8 mouse cellular contexts compared by ENCODE assay signal in the genomic region with DNA sequence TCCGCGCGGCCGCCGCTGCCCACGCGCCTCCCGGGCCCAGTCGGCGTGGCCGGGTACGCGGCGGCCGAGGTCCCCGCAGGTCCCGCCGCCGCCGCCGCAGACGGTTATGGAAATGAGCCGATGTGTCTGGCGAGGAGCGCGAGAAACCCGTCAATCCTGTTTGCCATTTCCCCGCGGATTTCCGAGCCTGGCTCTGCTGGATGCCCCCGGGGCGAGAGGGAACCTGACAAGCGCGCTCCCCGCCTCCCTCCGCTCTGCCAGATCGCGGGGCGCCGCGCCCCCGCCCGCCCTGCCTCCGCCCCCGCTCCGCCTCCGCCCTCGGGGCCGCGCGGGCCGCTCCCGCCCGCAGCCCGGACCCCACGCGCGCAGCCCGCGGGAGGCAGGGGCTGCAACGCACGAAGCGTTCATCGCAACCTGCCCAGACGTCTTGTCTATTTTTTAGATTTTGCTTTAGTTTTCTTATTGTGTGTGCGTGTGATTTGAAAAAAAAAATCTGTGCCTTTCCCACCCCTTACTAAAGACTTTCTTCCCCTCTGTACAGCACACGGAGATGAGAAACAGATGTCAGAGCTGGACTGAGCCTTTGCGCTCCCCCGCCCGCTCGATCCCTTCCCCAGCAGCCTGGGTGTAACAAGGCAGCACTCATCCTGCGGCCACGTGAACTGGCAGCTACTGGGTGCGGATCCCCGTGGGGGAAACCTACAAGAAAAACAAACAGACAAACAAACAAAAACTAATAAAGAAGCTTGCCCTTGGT. TPM values are rescaled to one million over a fixed set of nuclear protein-coding genes. Genes with fewer than 3 reads are reported as not detected.
DNase-seq lines count a peak whose midpoint lies in the region; ATAC-seq lines count a peak whose summit lies in the region.

Sertad4 (minus strand) TSS at position 283 of the 757 bp plus-strand sequence.

- ATAC-seq in forebrain, embryonic 15.5 days (replicated peaks): peak; percentile 68

- peak within 1 kb of the TSS; percentile 87 for H3K4me2 ChIP-seq in forebrain, embryonic 15.5 days (replicated peaks)

- no peaks in the 10 kb centered on the region for H3K36me3 ChIP-seq in forebrain, embryonic 15.5 days

- H3K9ac ChIP-seq in forebrain, embryonic 15.5 days (replicated peaks): peak within 1 kb of the TSS; percentile 89

- peak; percentile 66 for DNase-seq in Muller cell, postnatal 12 days (ENCODE audit: inconsistent ontology term)
- DNase-seq in cerebellum, adult 11 months: peak; percentile 44
- DNase-seq in heart, postnatal 4 days: peak; percentile 70
- DNase-seq in layer of hippocampus, postnatal 36 days: peak; percentile 26 to 31
- DNase-seq in lung, postnatal 25 days (ENCODE audit: low spot score): peak; percentile 32
- peak; percentile 55 for DNase-seq in skeletal muscle tissue, adult 2 months (ENCODE audit: low read depth, low spot score)
- DNase-seq in c-Kit-positive CD71-positive TER-119-positive erythroid progenitor cells, embryonic 14.5 days (ENCODE audit: low spot score): no peak

- peaks cover 51% of the 10 kb centered on the region for H3K4me1 ChIP-seq in forebrain, embryonic 15.5 days

- peak within 1 kb of the TSS; percentile 78 for H3K4me3 ChIP-seq in forebrain, embryonic 15.5 days

- H3K9me3 ChIP-seq in forebrain, embryonic 15.5 days: no peaks in the 10 kb centered on the region

- under 1% methylated on average over 56 of the region's 75 CpGs for whole genome bisulfite sequencing in forebrain, embryonic 15.5 days

- peak within 1 kb of the TSS; percentile 97 for H3K27ac ChIP-seq in forebrain, embryonic 15.5 days (replicated peaks)

- no peaks in the 10 kb centered on the region for H3K27me3 ChIP-seq in forebrain, embryonic 15.5 days

RNA-seq across cellular contexts. Expression of gene Sertad4, which starts in this region (rescaled TPM):
- 35.8 and 36.8 TPM in 2 replicates for polyA plus RNA-seq in forebrain, embryonic 15.5 days (2015; fragmentation: Nextera tagmentation; extraction: Ambion mirVana)
- 10 to 100 TPM; 14.9 to 16.7 TPM for total RNA-seq in heart, postnatal 4 days (2021)
- 10 to 100 TPM; 12.5 to 14.9 TPM for total RNA-seq in layer of hippocampus, postnatal 36 days (2021)
